Mouse (Mus musculus): ENCODE results near the gene Wiz. TPM values are rescaled to one million over a fixed set of nuclear protein-coding genes. Genes with fewer than 3 reads are reported as not detected.

Wiz gene
- polyA plus RNA-seq, 1 experiment from 2014 or later = 45.8 TPM

DNA sequence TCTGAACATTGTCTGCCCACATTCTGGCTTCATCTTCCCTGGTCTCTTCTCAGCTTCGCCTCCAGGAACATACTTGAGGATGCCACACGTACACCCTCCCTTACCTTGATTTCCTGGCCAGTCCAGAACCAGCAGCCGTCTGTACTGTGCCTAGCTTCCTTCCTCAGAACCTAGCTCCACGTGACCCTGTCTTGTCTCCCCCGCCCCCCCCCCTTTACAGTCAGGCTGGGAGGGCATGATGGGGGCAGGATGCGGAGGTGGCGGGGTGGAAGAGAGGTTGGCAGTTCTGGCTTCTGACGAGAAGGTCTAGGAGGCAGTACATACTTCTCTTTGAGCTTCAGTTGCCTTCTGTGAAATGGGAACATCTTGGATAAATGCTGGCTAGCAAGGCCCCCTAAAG is 14.2 kb upstream of the Wiz start, which contains the start of gene Rasal3:
Gene Rasal3 (minus strand): TSS at position 167 of the 400 bp plus-strand sequence.
- Histone ChIP-seq H3K9me3 (no peaks in the 10 kb centered on the region), H3K27me3 (peaks cover 13% of the 10 kb centered on the region; the same call in 1 of the 2 replicates), H3K4me2 (no peak within 1 kb of the TSS), H3K27ac (replicated peaks) (no peak within 1 kb of the TSS), H3K4me3 (no peak within 1 kb of the TSS), H3K36me3 (no peaks in the 10 kb centered on the region), H3K4me1 (replicated peaks) (no peaks in the 10 kb centered on the region), H3K9ac (no peak within 1 kb of the TSS)
- 77% methylated on average over 8 of the region's 8 CpGs for WGBS
- no peak for ATAC-seq (ENCODE audit: low FRiP score, low read depth)

DNA sequence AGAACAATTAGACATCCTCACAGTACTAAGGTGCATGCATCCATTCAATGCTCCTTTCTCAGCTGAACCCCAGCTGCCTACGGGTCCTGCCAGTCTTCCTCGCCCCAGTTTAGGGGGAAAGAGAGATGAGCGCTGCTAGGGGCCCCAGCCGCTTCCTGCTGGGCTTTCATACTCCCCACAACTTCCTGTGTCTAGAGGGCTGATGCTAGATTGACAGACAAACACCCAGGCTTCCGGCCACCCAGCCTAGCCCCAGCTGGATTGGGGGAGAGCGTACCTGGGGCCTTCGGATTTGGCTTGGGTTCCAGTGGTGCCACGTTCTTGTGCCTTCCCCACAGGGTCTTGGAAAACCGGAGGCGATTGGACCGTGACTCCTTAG is 13.5 kb upstream of the Wiz start:
- ATAC-seq (ENCODE audit: low FRiP score, low read depth) = no peak
- WGBS = 77% methylated on average over 11 of the region's 11 CpGs
- Histone ChIP-seq H3K4me2 (no peak overlapping the region), H3K27me3 (peaks cover 20% of the 10 kb centered on the region), H3K9ac (no peak overlapping the region), H3K9me3 (no peaks in the 10 kb centered on the region), H3K4me1 (replicated peaks) (no peaks in the 10 kb centered on the region), H3K27ac (replicated peaks) (no peak overlapping the region), H3K4me3 (no peak overlapping the region), H3K36me3 (no peaks in the 10 kb centered on the region)

DNA sequence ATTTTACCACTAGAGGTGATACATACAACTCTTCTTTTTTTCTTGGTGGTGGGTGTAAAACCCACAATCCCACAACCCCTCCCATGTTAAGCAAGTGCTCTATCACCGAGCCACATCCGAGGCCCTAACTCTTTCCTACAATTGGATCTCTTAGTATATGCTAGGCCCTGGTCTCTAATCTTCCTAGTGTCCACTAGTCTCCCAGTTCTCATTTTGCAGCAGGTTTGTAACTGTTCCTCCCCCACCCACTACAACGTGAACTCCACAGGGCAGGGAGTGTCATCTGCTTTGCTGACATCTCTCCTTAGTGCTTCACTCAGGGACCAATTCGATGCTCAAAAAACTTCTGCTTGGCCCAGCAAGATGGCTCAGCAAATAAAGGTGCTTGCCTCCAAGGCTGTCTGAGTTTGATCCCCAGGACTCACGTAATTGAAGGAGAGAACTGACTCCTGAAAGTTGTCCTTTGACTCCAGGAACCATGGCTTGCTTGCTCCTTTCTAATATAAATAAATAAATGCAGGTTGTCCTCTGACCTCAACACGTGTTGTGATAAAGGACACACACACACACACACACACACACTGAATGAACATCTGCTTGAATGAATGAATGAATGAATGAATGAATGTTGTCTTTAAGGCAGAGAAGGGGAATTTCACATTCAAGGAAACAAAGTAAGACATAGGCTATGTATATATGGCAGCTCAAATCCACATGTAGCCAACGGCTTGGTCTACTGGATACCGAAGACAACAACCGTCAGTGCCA is 13.0 kb upstream of the Wiz start:
- Histone ChIP-seq H3K4me3 (no peak overlapping the region), H3K9ac (no peak overlapping the region), H3K27me3 (peaks cover 25% of the 10 kb centered on the region), H3K27ac (replicated peaks) (no peak overlapping the region), H3K4me1 (replicated peaks) (no peaks in the 10 kb centered on the region), H3K36me3 (no peaks in the 10 kb centered on the region), H3K9me3 (no peaks in the 10 kb centered on the region), H3K4me2 (no peak overlapping the region)
- 82% methylated on average over 9 of the region's 9 CpGs for WGBS
- ATAC-seq (ENCODE audit: low FRiP score, low read depth) = no peak

DNA sequence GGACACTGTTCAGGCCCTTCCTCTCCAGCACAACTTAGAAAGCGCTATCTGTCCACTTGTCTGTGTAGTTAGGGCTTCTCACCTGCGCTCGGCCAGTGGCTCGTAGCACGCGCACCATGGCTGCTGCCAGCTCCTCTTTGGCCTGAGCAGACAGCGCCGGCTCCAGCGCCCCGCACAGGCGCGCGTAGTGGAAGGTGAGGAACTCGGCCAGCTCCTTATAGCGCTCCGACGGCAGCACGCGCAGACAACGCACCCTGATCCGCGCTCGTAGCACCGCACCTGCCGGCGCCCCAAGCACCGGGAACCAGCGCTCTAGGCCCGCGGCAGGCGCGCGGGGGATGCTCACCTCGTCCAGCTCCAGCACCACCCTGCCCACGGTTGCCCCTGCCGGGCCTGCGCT is 7.0 kb upstream of the Wiz start:
- Histone ChIP-seq H3K4me2 (peak overlapping the region; percentile 51), H3K27ac (replicated peaks) (no peak overlapping the region), H3K4me1 (replicated peaks) (peaks cover 7% of the 10 kb centered on the region), H3K9ac (no peak overlapping the region), H3K36me3 (no peaks in the 10 kb centered on the region), H3K9me3 (no peaks in the 10 kb centered on the region), H3K4me3 (peak overlapping the region; percentile 29), H3K27me3 (peaks cover 82% of the 10 kb centered on the region)
- 5% methylated on average over 37 of the region's 37 CpGs for WGBS
- ATAC-seq (ENCODE audit: low FRiP score, low read depth) = no peak

DNA sequence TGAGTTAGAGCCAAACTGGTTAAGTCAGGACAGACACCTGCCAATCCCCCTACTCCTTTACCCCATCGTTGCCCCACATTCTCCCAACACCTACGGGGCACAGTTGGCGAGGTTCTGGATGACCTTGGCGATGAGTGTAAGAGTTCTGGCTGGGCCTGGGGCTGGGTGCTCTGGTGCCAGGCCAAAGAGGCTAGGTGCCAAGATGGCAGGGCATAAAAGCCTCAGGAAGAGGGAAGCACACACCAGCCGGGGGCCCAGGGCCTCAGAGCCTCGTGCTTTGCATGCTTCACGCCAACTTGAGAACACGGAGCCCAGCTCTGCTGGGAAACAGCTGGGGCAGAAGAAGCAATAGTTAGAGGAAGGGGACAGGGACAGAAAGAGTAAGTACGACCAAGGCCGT is 4.7 kb upstream of the Wiz start:
- 85% methylated on average over 10 of the region's 10 CpGs for WGBS
- ATAC-seq (ENCODE audit: low FRiP score, low read depth) = no peak
- Histone ChIP-seq H3K27me3 (peaks cover 82% of the 10 kb centered on the region), H3K36me3 (no peaks in the 10 kb centered on the region), H3K4me1 (replicated peaks) (peaks cover 7% of the 10 kb centered on the region), H3K4me3 (no peak overlapping the region), H3K4me2 (no peak overlapping the region), H3K9me3 (no peaks in the 10 kb centered on the region), H3K9ac (no peak overlapping the region), H3K27ac (replicated peaks) (no peak overlapping the region)

DNA sequence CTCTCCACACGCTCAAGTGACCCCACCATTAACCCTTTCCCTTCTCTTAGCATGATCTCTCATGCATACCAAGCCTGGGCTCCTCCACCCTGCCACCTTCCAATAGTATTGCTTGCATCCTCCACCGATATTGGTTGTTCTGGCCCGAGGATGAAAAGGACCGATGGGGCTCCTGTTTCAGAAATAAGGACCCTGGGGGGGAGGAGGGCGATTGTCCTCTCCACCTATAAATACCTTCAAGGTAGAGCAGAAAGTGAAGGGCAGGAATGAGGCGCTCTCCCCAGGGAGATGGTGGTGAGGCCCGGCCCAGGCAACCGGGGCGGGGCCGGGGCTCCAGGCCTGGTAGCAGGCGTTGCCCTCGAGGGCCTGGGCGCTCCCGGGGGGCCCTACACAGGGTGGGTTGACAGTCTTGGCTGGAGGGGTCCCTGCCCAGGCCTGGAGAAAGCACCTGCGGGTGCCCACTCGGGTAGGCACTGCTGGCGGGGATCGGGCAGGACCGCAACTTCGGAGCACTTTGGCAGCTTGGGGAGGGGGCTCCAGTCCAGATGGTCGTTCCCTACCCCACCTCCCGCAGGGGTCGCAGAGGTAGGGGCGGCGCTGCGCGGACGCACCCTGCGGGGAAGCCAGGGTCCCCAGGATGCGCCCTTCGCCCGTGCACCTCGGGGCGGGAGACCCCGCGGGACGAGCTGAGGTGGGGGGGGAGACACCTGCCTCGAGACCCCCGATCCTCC is 704 bp downstream of the Wiz start:
- peak; percentile 66 for ATAC-seq (ENCODE audit: low FRiP score, low read depth)
- H3K4me1 ChIP-seq (replicated peaks) = peaks cover 23% of the 10 kb centered on the region

DNA sequence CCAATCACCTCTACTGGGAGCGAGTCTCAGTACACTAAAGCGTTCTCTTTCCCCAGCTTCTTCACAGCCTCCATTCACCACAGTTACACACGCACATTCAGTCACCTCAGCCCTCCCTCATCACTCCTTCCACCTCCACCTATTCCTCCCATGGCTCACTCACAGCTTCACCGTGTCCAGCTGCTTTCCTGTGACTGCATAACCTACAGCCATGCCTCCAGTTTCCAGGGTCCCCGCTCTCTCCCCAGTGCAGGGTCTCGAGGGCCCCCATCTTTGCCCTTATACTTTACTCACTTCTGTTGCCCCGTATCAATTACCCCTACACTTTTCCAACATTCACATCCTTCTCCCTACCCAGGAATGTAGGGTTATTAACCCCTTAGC is 1.3 kb downstream of the Wiz start:
- 32% methylated on average over 7 of the region's 7 CpGs for WGBS
- Histone ChIP-seq H3K9ac (peak overlapping the region; percentile 95), H3K4me2 (peak overlapping the region; percentile 96), H3K36me3 (peaks cover 22% of the 10 kb centered on the region), H3K27ac (replicated peaks) (peak overlapping the region; percentile 84), H3K27me3 (peaks cover 27% of the 10 kb centered on the region), H3K9me3 (no peaks in the 10 kb centered on the region), H3K4me3 (peak overlapping the region; percentile 75), H3K4me1 (replicated peaks) (peaks cover 23% of the 10 kb centered on the region)
- ATAC-seq (ENCODE audit: low FRiP score, low read depth) = peak; percentile 6; the same call in 1 of the 2 replicates

More for the DNA sequence above, 704 bp downstream of the Wiz start:
- Histone ChIP-seq H3K27ac (replicated peaks) (peak overlapping the region; percentile 84), H3K9me3 (no peaks in the 10 kb centered on the region), H3K9ac (peak overlapping the region; percentile 95), H3K27me3 (peaks cover 31% of the 10 kb centered on the region), H3K4me2 (peak overlapping the region; percentile 96), H3K36me3 (peaks cover 19% of the 10 kb centered on the region), H3K4me3 (peak overlapping the region; percentile 75)
- 1% methylated on average over 33 of the region's 39 CpGs for WGBS

DNA sequence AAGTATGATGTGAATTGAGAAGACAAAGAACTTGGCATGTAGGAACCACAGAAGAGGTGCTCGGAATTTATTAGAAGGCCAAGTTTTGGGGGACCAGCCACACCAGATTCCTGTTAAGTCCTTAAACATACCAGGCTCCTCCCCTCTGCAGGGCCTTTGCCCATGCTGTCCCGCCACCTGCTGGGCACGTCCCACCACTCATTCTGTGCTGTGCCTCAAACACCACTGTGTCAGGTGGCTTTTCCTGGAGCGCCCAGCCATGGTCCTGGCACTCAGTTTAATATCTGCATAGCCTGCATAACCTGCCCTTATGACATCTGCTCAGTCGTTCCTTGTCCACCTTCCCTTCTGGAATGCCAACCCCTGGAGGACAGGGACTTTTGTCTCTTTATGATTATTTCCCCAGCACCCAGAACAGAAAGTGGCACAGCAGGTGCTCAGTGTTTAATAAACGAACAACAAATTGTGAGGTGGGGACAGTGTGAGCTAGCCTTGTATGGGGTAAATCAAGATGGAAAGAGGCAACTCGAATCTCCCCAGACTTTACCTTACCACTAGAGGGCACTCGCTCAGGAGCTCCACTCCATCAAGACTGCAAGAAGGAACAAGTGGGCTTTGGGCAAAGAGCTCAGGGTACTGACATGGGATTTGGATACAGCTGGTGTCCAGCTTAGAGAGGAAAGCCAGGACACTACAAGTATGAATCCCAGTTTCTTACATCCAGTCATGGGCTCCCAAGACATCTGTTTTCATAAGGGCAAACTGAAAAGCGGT is 2.4 kb downstream of the Wiz start:
- Histone ChIP-seq H3K4me2 (no peak overlapping the region), H3K4me3 (no peak overlapping the region), H3K27ac (replicated peaks) (no peak overlapping the region), H3K27me3 (peaks cover 16% of the 10 kb centered on the region), H3K4me1 (replicated peaks) (peaks cover 23% of the 10 kb centered on the region), H3K36me3 (peaks cover 28% of the 10 kb centered on the region), H3K9ac (no peak overlapping the region), H3K9me3 (no peaks in the 10 kb centered on the region)
- 78% methylated on average over 9 of the region's 9 CpGs for WGBS
- ATAC-seq (ENCODE audit: low FRiP score, low read depth) = no peak

DNA sequence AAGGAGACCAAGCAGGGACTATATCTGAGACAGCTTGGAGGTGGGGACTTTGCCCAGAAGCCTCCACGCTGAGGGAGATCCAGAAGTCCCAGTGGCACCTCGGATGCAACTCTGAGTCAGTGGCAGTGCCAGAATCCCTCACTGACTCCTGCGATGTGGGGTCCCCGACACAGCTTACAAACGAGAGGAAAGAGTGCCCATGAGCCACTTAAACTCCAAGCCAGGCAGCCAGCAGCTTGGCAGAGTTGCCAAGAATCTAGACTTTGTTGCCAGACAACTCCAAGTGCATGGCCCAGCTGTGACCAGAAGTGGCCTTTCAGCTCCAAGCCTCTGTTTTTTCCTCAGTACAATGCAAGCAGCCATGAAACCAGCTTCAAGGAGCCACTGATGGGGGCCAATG is 5.6 kb downstream of the Wiz start:
- H3K27ac ChIP-seq (replicated peaks) = no peak overlapping the region
- no peaks in the 10 kb centered on the region for H3K9me3 ChIP-seq
- H3K36me3 ChIP-seq = peaks cover 36% of the 10 kb centered on the region
- no peak for ATAC-seq (ENCODE audit: low FRiP score, low read depth)
- WGBS = 76% methylated on average over 5 of the region's 5 CpGs
- no peak overlapping the region for H3K4me2 ChIP-seq
- no peaks in the 10 kb centered on the region for H3K27me3 ChIP-seq
- H3K9ac ChIP-seq = no peak overlapping the region
- H3K4me3 ChIP-seq = no peak overlapping the region
- peaks cover 23% of the 10 kb centered on the region for H3K4me1 ChIP-seq (replicated peaks)

DNA sequence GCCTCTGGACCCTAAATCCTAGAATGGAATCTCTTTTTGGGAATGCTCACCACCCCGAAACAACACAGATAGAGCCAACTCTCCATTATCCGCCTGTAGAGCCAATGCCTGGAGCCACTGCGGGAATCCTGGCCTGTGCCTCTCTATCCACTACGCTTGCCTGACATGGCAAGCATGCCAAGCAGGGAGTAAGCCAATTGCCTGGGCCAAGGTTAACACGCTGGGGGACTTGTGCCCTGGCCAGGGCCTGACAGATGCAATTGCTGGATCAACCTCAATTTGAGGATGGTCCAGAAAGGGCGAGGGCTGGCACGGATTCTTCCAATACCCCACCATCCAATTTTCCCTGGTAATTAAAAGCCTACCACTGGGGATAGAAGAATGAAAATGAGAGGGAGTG is 6.7 kb downstream of the Wiz start:
- no peak overlapping the region for H3K27ac ChIP-seq (replicated peaks)
- H3K27me3 ChIP-seq = no peaks in the 10 kb centered on the region
- H3K4me2 ChIP-seq = no peak overlapping the region
- peak; percentile 54 for ATAC-seq (ENCODE audit: low FRiP score, low read depth)
- peaks cover 47% of the 10 kb centered on the region for H3K36me3 ChIP-seq
- no peaks in the 10 kb centered on the region for H3K9me3 ChIP-seq
- H3K4me1 ChIP-seq (replicated peaks) = peaks cover 12% of the 10 kb centered on the region
- no peak overlapping the region for H3K9ac ChIP-seq
- 73% methylated on average over 7 of the region's 7 CpGs for WGBS
- no peak overlapping the region for H3K4me3 ChIP-seq

DNA sequence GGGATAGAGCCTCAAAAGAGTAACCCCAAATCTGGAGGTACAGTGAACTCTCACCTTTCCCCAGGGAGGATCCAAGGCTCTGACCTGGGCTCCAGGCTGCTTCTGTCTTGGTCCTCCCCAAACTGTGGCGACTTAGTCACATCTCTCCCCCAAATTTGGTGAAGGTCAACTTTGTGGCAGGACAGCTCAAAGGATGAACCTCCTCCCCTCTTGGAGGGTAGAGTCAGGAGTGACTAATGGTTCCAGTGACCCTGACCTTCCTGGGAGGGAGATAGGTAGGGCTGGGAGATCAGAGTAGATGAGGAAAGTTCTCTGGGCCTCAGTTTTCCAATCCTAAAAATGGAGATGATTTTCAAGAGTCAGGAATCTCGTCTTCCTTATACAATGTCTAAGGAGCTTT is 10.5 kb downstream of the Wiz start:
- no peak overlapping the region for H3K9ac ChIP-seq
- no peak overlapping the region for H3K4me3 ChIP-seq
- no peak overlapping the region for H3K4me2 ChIP-seq
- H3K27me3 ChIP-seq = no peaks in the 10 kb centered on the region
- peaks cover 40% of the 10 kb centered on the region for H3K36me3 ChIP-seq
- 84% methylated on average over 2 of the region's 2 CpGs for WGBS
- H3K27ac ChIP-seq (replicated peaks) = no peak overlapping the region
- no peaks in the 10 kb centered on the region for H3K9me3 ChIP-seq
- no peak for ATAC-seq (ENCODE audit: low FRiP score, low read depth)
- H3K4me1 ChIP-seq (replicated peaks) = no peaks in the 10 kb centered on the region

DNA sequence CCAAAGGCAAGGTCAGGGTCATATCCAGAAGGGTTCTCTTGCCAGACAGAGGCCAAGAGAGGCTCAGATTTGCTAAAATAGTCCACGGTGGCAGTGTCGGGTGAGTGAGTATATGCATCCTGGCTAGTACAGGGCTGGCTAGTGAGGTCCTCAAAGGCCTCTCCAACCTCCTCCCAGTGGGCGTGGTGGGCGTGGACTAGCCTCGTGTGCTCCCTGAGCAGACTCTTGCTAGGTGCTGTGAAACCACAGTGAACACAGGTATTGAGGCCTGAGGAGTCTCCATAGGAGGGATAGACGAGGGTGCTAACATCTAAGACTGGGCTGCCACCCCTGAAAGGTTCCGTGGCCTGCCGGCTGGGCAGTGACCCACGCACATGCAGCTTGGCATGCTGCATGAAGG is 12.1 kb downstream of the Wiz start:
- WGBS = 86% methylated on average over 9 of the region's 9 CpGs
- ATAC-seq (ENCODE audit: low FRiP score, low read depth) = no peak
- Histone ChIP-seq H3K4me3 (no peak overlapping the region), H3K9ac (no peak overlapping the region), H3K4me2 (no peak overlapping the region), H3K9me3 (no peaks in the 10 kb centered on the region), H3K4me1 (replicated peaks) (no peaks in the 10 kb centered on the region), H3K27me3 (no peaks in the 10 kb centered on the region), H3K27ac (replicated peaks) (no peak overlapping the region), H3K36me3 (peaks cover 28% of the 10 kb centered on the region)
